Mouse (Mus musculus) kidney, adult 8-10 months (tissue): ENCODE data around the gene Gm17657.

Source experiments
- DNase-seq, 2 experiments: peaks; one replicate each; pipeline ENCODE4 v3.0.0; 2022

Gm17657 gene

DNA sequence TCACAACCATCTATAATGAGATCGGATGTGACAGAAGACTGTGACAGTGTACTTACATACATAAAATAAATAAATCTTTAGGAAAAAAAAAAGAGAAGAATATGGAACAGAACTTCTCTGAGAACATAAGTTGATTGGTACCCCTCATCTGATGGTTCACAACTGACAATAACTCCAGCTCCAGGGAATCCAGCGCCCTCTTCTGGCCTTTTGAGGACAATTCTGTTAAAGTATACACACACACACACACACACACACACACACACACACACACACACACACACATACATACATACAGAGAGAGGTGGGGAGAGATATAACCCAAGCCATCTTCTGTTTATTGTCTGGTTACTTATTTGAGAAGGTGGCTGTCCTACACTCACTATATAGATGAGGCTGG is 65.0 kb downstream of the Gm17657 start:
- no peak for DNase-seq

DNA sequence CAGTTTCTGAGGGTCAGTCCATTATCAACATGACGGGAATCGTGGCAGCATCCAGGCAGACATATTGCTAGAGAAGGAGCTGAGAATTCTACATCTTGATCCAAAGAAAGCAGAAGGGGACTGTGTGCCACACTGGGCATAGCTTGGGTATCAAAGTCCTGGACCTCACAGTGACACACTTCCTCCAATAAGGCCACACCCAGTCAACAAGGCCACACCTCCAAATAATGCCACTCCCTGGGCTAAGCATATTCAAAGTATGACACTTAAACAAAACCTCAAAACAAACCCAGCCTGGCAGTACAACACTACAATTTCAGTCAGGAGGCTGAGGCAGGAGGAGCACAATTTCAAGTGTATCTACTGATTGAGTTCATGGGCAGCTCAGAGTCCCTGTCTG is 66.2 kb downstream of the Gm17657 start:
- DNase-seq, result no peak

DNA sequence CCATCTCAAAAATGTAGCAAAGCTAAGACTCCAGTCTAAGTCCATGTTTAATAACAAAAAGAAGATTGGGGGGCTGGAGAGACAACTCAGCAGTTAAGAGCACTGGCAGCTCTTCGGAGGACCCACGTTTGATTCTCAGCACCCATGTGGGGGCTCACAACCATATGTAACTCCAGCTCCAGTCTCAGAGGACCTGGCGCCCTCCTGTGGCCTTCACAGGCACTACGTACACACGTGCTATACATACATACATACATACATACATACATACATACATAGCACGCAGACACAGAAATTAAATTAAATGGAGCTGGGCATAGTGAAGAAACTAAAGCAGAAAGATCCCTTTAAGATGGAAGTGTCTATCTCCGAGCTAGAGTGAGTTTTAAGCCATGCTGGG is 66.8 kb downstream of the Gm17657 start:
- no peak for DNase-seq

DNA sequence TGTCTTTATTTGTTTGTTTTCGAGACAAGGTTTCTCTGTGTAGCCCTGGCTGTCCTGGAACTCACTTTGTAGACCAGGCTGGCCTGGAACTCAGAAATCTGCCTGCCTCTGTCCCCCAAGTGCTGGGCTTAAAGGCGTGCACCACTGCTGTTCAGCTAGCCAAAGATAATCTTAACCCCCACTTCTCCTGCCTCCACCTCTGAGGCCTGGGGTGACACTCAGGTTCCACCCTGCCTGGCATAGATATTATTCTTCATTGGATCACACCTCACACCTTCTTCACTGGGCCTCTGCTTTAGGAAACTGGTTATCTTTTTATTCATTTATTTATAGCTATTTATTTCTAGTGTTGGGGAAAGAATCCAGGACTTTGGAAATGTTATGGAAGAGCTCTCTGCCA is 69.2 kb downstream of the Gm17657 start:
- no peak for DNase-seq

DNA sequence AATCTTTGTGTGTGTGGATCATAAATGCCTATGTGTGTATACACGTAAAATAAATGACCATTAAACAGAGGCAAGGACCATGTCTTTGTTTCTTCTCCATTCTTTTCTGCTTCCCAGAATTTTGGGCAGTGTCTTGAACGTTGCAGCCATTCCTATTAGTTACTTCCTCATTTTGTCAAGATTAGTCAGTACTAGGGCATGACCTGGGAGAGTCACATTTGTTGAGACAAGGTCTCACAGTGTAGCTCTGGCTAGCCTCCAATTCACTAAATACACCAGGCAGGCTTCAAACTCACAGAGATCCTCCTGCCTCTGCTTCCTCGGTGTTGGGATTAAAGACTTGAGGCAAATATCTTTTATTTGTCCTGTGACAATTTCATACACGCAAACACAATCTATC is 71.2 kb downstream of the Gm17657 start:
- DNase-seq, result no peak

DNA sequence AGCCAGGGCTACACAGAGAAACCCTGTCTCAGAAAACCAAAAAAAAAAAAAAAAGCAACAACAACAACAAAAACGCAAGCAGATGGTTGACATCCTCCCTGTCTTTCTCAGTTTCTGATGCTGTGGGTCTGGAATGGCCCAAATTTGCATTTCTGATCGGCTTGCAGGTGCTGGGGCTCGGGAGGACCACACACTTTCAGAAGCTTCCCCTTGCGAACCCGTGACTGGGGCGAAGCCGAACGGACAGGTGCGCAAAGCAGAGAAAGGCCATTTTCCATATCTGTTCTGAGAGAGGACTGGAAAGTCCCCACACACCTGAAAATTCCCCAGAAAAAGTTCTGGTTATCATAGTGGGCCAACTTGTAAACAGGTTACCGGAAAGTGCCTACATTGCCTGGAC is 72.1 kb downstream of the Gm17657 start:
- DNase-seq, result no peak

DNA sequence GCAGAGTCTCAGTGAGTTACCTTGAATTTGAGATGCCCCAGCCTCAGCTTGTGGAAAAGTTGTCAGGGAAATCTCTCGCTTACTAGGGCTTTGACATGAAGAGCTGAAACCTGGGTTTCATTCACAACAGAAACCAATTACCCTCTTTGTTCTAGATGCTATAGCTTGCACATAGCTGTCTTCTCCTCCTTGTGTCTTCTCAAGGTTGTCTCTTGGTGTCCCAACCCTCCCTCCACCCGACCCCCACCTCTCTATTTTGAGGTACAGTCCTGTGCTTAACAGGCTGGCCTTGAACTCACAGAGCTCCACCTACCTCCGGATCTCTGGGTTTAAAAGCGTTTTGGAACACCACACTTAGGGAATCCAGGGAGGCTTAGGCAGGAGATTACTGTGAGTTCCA is 73.0 kb downstream of the Gm17657 start:
- no peak for DNase-seq

DNA sequence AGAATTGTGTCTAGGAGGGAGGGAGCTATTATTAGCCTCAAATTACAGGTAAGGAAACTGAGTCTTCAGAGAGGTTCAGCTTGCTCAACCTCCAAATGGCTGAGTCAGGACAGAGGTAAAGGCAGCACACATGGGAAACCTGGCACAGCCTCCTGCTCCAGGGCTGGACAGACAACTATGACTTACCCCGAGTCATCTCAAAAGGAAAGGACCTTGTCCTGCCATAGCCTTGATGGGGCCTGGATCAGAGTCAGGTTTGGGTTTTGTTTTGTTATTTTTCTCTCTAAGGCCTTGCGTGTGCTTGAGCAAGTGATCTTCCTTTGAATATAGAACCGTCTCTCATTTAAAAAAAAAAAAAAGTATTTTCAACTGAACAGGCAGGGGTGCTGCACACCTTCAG is 74.3 kb downstream of the Gm17657 start:
- DNase-seq, result no peak

DNA sequence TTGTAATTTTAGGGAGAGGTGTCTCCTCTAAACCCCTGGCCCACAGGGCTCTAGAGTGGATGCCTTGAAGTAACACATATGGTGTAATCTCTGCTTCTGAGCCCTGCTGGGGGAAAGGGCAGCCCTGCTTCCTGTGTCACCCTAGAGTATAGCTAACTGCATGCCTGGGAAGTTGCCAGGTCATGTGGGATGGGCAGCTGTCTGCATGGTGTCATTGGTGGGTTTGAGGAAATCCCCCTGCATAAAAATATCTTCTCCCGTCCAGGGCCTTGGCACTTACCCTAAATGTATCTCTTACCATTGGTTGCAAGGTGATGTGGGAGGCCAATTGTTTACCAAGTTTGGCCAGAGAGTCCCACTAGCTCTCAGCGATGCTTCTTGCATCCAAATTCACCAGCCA is 75.4 kb downstream of the Gm17657 start:
- no peak for DNase-seq

DNA sequence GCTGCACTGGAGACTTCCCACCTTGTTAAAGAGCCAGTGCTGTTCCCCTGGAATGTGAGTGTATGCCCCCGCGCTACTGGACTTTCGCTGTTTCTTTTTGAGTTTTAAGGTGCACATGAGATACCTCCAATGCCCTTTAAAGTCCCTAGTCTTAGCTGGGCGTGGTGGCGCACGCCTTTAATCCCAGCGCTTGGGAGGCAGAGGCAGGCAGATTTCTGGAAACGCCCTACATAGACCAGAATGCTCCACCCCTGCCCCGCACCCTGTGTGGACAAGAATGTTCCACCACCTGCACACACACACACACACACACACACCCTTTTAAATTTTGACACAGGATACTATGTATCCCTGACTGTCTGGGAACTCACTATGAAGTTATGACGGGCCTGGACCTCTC is 76.0 kb downstream of the Gm17657 start:
- DNase-seq, result no peak
